Mouse (Mus musculus): ENCODE measurements around the gene Susd6.

The Susd6 gene

GRCm38 (mm10) chr12:80813456-80813855, 23.1 kb downstream of the Susd6 start:
- WGBS, result 84% methylated on average over 2 of the region's 2 CpGs

- WGBS, result 86% methylated on average over 4 of the region's 4 CpGs
Observed at GRCm38 (mm10) chr12:80813872-80814271, 23.6 kb downstream of the Susd6 start.

- WGBS, result 69% methylated on average over 3 of the region's 3 CpGs
Observed at GRCm38 (mm10) chr12:80814529-80814928, 24.2 kb downstream of the Susd6 start.

- WGBS, result 74% methylated on average over 1 of the region's 1 CpGs
Observed at GRCm38 (mm10) chr12:80815298-80815697, 25.0 kb downstream of the Susd6 start.

- 75% methylated on average over 3 of the region's 3 CpGs for WGBS
Observed at GRCm38 (mm10) chr12:80815893-80816292, 25.6 kb downstream of the Susd6 start.

GRCm38 (mm10) chr12:80816380-80817086, 26.2 kb downstream of the Susd6 start:
- WGBS, result 45% methylated on average over 1 of the region's 1 CpGs

GRCm38 (mm10) chr12:80819020-80819419, 28.7 kb downstream of the Susd6 start:
- 27% methylated on average over 2 of the region's 2 CpGs for WGBS

GRCm38 (mm10) chr12:80821312-80822007, 31.1 kb downstream of the Susd6 start:
- WGBS, result 62% methylated on average over 4 of the region's 4 CpGs

GRCm38 (mm10) chr12:80822533-80822932, 32.2 kb downstream of the Susd6 start:
- 93% methylated on average over 7 of the region's 7 CpGs for WGBS

GRCm38 (mm10) chr12:80824202-80824601, 33.9 kb downstream of the Susd6 start:
- WGBS, result 26% methylated on average over 1 of the region's 1 CpGs

GRCm38 (mm10) chr12:80826423-80826822, 36.1 kb downstream of the Susd6 start:
- WGBS, result 18% methylated on average over 1 of the region's 1 CpGs

GRCm38 (mm10) chr12:80827464-80828015, 37.2 kb downstream of the Susd6 start:
- WGBS, result 34% methylated on average over 5 of the region's 5 CpGs

GRCm38 (mm10) chr12:80828020-80828419, 37.7 kb downstream of the Susd6 start:
- WGBS, result 53% methylated on average over 5 of the region's 5 CpGs

GRCm38 (mm10) chr12:80828951-80829350, 38.6 kb downstream of the Susd6 start:
- 72% methylated on average over 2 of the region's 2 CpGs for WGBS

- WGBS, result 40% methylated on average over 2 of the region's 2 CpGs
Observed at GRCm38 (mm10) chr12:80830211-80830610, 39.9 kb downstream of the Susd6 start.

- WGBS, result 35% methylated on average over 2 of the region's 2 CpGs
Observed at GRCm38 (mm10) chr12:80830820-80831219, 40.5 kb downstream of the Susd6 start.

GRCm38 (mm10) chr12:80832313-80832712, 42.0 kb downstream of the Susd6 start:
- 51% methylated on average over 1 of the region's 1 CpGs for WGBS

GRCm38 (mm10) chr12:80833541-80833940, 43.2 kb downstream of the Susd6 start:
- 14% methylated on average over 2 of the region's 2 CpGs for WGBS

- WGBS, result 89% methylated on average over 3 of the region's 3 CpGs
Observed at GRCm38 (mm10) chr12:80834156-80834900, 44.0 kb downstream of the Susd6 start.

GRCm38 (mm10) chr12:80834901-80835570, 44.7 kb downstream of the Susd6 start:
- WGBS, result 85% methylated on average over 7 of the region's 8 CpGs

GRCm38 (mm10) chr12:80837614-80838013, 47.3 kb downstream of the Susd6 start:
- WGBS, result 67% methylated on average over 3 of the region's 3 CpGs

GRCm38 (mm10) chr12:80838787-80839186, 48.5 kb downstream of the Susd6 start:
- WGBS, result 76% methylated on average over 2 of the region's 2 CpGs

All from cerebral cortex, adult 2 months (tissue).